Mouse (Mus musculus) MEL (cell line): ENCODE results near the gene Igfals. TPM values are rescaled to one million over a fixed set of nuclear protein-coding genes. Genes with fewer than 3 reads are reported as not detected.

Source experiments
- DNase-seq: peaks from one replicate; pipeline ENCODE4 v3.0.0; 2011; ENCODE audit warnings: low read depth, low spot score
- H3K27ac ChIP-seq: 2 replicates; pipeline ENCODE4 v1.5.1; 2012; ENCODE audit warnings: low read depth, mild to moderate bottlenecking, control low read depth, low read length, moderate library complexity; ENCODE audit not compliant: control insufficient read depth
- H3K27me3 ChIP-seq, 2 experiments: fragments of 150-350 bp in 1 of 2; sonication (generic) in 1 of 2; 2 replicates each; pipeline ENCODE4 v1.6.1; 2012; ENCODE audit warnings: low read length in 2 of 2, mild to moderate bottlenecking in 2 of 2, improper control_type of control experiment in 1 of 2, moderate library complexity in 1 of 2; ENCODE audit not compliant: insufficient read depth in 2 of 2, control insufficient read depth in 1 of 2
- H3K36me3 ChIP-seq, 2 experiments: 2 replicates each; pipeline ENCODE4 v1.6.1; 2012 to 2014; ENCODE audit warnings: low read length in 2 of 2, improper control_type of control experiment in 1 of 2, inconsistent platforms in 1 of 2, mild to moderate bottlenecking in 1 of 2; ENCODE audit not compliant: insufficient read depth in 2 of 2, control insufficient read depth in 1 of 2
- H3K4me1 ChIP-seq, 2 experiments: fragments of 150-350 bp in 1 of 2; sonication (generic) in 1 of 2; 2 replicates each; pipeline ENCODE4 v1.6.1; 2012; ENCODE audit warnings: low read length in 2 of 2, improper control_type of control experiment in 1 of 2, mild to moderate bottlenecking in 1 of 2; ENCODE audit not compliant: insufficient read depth in 2 of 2, control insufficient read depth in 1 of 2
- H3K4me3 ChIP-seq, 2 experiments: fragments of 150-350 bp in 1 of 2; sonication (generic) in 1 of 2; 2 replicates each; pipeline ENCODE4 v1.5.1; 2012; ENCODE audit warnings: low read depth in 2 of 2, low read length in 2 of 2, mild to moderate bottlenecking in 2 of 2, moderate library complexity in 2 of 2, control low read depth in 1 of 2, improper control_type of control experiment in 1 of 2; ENCODE audit not compliant: control insufficient read depth in 1 of 2, insufficient read depth in 1 of 2
- H3K79me2 ChIP-seq: 2 replicates; pipeline ENCODE4 v1.6.1; 2012; ENCODE audit warnings: mild to moderate bottlenecking, low read length, moderate library complexity; ENCODE audit not compliant: control insufficient read depth, poor library complexity, insufficient read depth
- H3K9ac ChIP-seq: 2 replicates; pipeline ENCODE4 v1.6.1; 2012; ENCODE audit warnings: low read depth, mild to moderate bottlenecking, control low read depth, low read length, moderate library complexity; ENCODE audit not compliant: control insufficient read depth, poor library complexity, severe bottlenecking
- H3K9me3 ChIP-seq: fragments of 150-350 bp; sonication (generic); replicated peaks from 2 replicates; pipeline ENCODE4 v1.6.1; 2012; ENCODE audit warnings: mild to moderate bottlenecking, low read length, improper control_type of control experiment, moderate library complexity; ENCODE audit not compliant: insufficient read depth
- CHD1 ChIP-seq: IDR thresholded peaks from 2 replicates; pipeline ENCODE4 v1.6.1; 2012; ENCODE audit warnings: low read depth, mild to moderate bottlenecking, inconsistent platforms, low read length, improper control_type of control experiment
- CHD2 ChIP-seq: IDR thresholded peaks from 2 replicates; pipeline ENCODE4 v1.6.1; 2011; ENCODE audit warnings: low read length, improper control_type of control experiment
- E2F4 ChIP-seq: IDR thresholded peaks from 2 replicates; pipeline ENCODE4 v1.6.1; 2011; ENCODE audit warnings: low read depth, low read length, improper control_type of control experiment, borderline replicate concordance
- EP300 ChIP-seq, 2 experiments: IDR thresholded peaks; 2 replicates each; pipeline ENCODE4 v1.6.1; 2011; ENCODE audit warnings: improper control_type of control experiment in 2 of 2, low read length in 2 of 2, low read depth in 1 of 2, mild to moderate bottlenecking in 1 of 2
- ETS1 ChIP-seq: IDR thresholded peaks from 2 replicates; pipeline ENCODE4 v1.6.1; 2012; ENCODE audit warnings: low read depth, mild to moderate bottlenecking, inconsistent platforms, low read length, improper control_type of control experiment, moderate library complexity
- GABPA ChIP-seq: IDR thresholded peaks from 2 replicates; pipeline ENCODE4 v1.6.1; 2012; ENCODE audit warnings: low read depth, mild to moderate bottlenecking, inconsistent platforms, low read length, improper control_type of control experiment, moderate library complexity
- JUND ChIP-seq: IDR thresholded peaks from 2 replicates; pipeline ENCODE4 v1.6.1; 2011; ENCODE audit warnings: low read depth, mild to moderate bottlenecking, improper control_type of control experiment, low read length
- MAFK ChIP-seq: IDR thresholded peaks from 2 replicates; pipeline ENCODE4 v1.6.1; 2011; ENCODE audit warnings: low read depth, mild to moderate bottlenecking, low read length, improper control_type of control experiment, borderline replicate concordance
- MXI1 ChIP-seq: IDR thresholded peaks from 2 replicates; pipeline ENCODE4 v1.6.1; 2011; ENCODE audit warnings: mild to moderate bottlenecking, low read depth, low read length, improper control_type of control experiment
- MYB ChIP-seq: IDR thresholded peaks from 2 replicates; pipeline ENCODE4 v1.6.1; 2011; ENCODE audit warnings: mild to moderate bottlenecking, low read depth, low read length, improper control_type of control experiment
- MYC ChIP-seq: IDR thresholded peaks from 2 replicates; pipeline ENCODE4 v1.6.1; 2011; ENCODE audit warnings: low read depth, mild to moderate bottlenecking, low read length, improper control_type of control experiment, moderate library complexity
- POLR2A ChIP-seq, 2 experiments: IDR thresholded peaks; 2 replicates each; pipeline ENCODE4 v1.6.1; 2011 to 2012; ENCODE audit warnings: low read length in 2 of 2, mild to moderate bottlenecking in 2 of 2, control low read depth in 1 of 2, improper control_type of control experiment in 1 of 2, low read depth in 1 of 2, moderate library complexity in 1 of 2; ENCODE audit not compliant: control insufficient read depth in 1 of 2, insufficient read depth in 1 of 2, poor library complexity in 1 of 2
- POLR2AphosphoS5 ChIP-seq: IDR thresholded peaks from 2 replicates; pipeline ENCODE4 v1.6.1; 2012; ENCODE audit warnings: low read depth, borderline replicate concordance, mild to moderate bottlenecking, inconsistent platforms, low read length, moderate library complexity, mixed read lengths
- RAD21 ChIP-seq: IDR thresholded peaks from 2 replicates; pipeline ENCODE4 v1.6.1; 2011; ENCODE audit warnings: mild to moderate bottlenecking, low read depth, low read length, improper control_type of control experiment
- RCOR1 ChIP-seq: IDR thresholded peaks from 2 replicates; pipeline ENCODE4 v1.6.1; 2012; ENCODE audit warnings: low read depth, mild to moderate bottlenecking, inconsistent platforms, low read length, improper control_type of control experiment
- SIN3A ChIP-seq: IDR thresholded peaks from 2 replicates; pipeline ENCODE4 v1.6.1; 2012; ENCODE audit warnings: low read length, improper control_type of control experiment, inconsistent platforms
- SMC3 ChIP-seq: IDR thresholded peaks from 2 replicates; pipeline ENCODE4 v1.6.1; 2011; ENCODE audit warnings: low read depth, low read length, improper control_type of control experiment
- TAL1 ChIP-seq: IDR thresholded peaks from 2 replicates; pipeline ENCODE4 v1.6.1; 2012; ENCODE audit warnings: mild to moderate bottlenecking, inconsistent platforms, low read length, moderate library complexity, mixed read lengths
- TBP ChIP-seq: IDR thresholded peaks from 2 replicates; pipeline ENCODE4 v1.8.0; 2011; ENCODE audit warnings: low read depth, low read length, improper control_type of control experiment
- UBTF ChIP-seq: IDR thresholded peaks from 2 replicates; pipeline ENCODE4 v1.6.1; 2012; ENCODE audit warnings: low read depth, mild to moderate bottlenecking, inconsistent platforms, low read length, improper control_type of control experiment, moderate library complexity, borderline replicate concordance; ENCODE audit not compliant: insufficient read depth
- ZC3H11A ChIP-seq: IDR thresholded peaks from 2 replicates; pipeline ENCODE4 v1.6.1; 2012; ENCODE audit warnings: low read depth, mild to moderate bottlenecking, inconsistent platforms, low read length, improper control_type of control experiment
- ZNF384 ChIP-seq: IDR thresholded peaks from 2 replicates; pipeline ENCODE4 v1.6.1; 2012; ENCODE audit warnings: low read depth, mild to moderate bottlenecking, inconsistent platforms, low read length, improper control_type of control experiment
- polyA plus RNA-seq, 2 experiments: library from polyadenylated mRNA; stranded (reverse) in 1 of 2; unstranded in 1 of 2; fragments of >175 nt in 1 of 2; fragments of >200 nt in 1 of 2; gene quantifications; 2 replicates each; pipeline versions ENCODE4 v1.2.1 to v1.2.4; 2012; ENCODE audit warnings: low replicate concordance in 2 of 2, low read depth in 1 of 2; ENCODE audit not compliant: insufficient read length in 2 of 2, insufficient read depth in 1 of 2, missing spikeins in 1 of 2
- total RNA-seq: library from RNA; depleted of rRNA; stranded (reverse); fragments of 300-350 nt; gene quantifications from 2 replicates; pipeline ENCODE4 v1.2.3, GENCODE M21; 2012

Gene Igfals
- total and polyA plus RNA-seq, 3 experiments, result 0.04 TPM; not detected in 2

DNA sequence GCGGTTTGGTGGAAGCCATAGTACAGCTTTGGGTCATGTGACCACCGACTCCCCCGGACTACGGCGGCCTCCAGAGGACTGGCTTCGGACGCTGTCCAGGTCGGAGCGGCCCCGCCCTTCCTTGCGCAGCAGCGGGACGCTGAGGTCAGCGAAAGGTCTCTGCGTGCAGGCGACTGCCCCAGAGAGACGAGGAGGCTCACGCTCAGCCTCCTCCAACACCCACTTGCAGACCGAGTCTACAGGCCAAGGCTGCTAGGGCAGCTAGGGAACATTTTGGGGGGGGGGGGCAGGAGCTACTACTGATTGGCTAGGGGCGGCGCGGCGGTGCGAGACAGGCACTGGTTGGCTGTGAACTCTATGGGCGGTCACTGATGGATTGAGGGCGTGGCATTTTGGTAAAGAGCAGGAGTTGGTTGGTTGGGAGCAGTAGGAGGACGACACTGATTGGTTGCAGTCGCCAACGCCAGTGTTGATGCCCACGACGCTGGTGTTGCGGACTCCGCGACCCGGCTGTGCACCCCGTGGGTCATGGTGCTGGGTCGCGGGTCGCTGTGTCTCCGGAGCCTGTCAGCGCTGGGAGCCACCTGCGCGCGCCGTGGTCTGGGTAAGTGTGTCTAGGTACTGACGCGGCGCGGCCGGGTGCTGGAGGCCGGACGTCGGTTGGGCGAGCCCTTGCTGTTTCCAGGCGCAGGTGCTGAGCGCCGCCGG lies 15.6 kb upstream of the Igfals start, which contains the start of gene Fahd1 (continued):
- no peak for TF ChIP-seq CHD1
- peak; percentile 81 to 91 for TF ChIP-seq POLR2A (IDR thresholded peaks at IDR 0.05; ENCODE audit: control insufficient read depth in 1 of 2, insufficient read depth in 1 of 2, low read depth in 1 of 2, low read length in 2 of 2, poor library complexity in 1 of 2)
- no peak for TF ChIP-seq GABPA
- peak; percentile 67; the same call in 1 of the 2 replicates for TF ChIP-seq UBTF
- TF ChIP-seq POLR2AphosphoS5, result no peak
- no peak for TF ChIP-seq RCOR1
- no peak for TF ChIP-seq SMC3
- TF ChIP-seq ZNF384, result no peak
- 0 out of 2 replicates have a peak, but pooled peaks have one; percentile 4 for TF ChIP-seq MYC

DNA sequence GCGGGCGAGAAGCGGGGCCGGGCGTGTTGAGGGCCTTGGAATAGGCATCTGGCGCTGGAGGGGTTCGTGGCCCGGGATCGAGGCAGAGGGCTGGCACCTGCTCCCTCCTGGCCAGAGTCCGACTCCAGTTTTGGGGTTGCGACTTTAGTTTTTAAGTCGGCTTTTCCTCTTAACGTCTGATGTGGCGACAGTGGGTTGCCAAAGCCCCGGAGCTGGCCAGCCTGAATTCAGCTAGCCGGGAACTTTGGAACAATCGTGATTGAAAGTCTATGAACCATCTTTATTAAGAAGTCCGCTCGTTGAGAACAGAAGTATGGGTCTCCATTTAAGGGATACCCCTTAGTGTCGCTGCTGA lies 15.0 kb upstream of the Igfals start:
- H3K9me3 ChIP-seq, result no peaks in the 10 kb centered on the region
- H3K36me3 ChIP-seq, result peaks cover 0 to 13% of the 10 kb centered on the region in 2 experiments; a peak in 2 of 4 replicates
- no peaks in the 10 kb centered on the region for H3K27me3 ChIP-seq
- H3K4me1 ChIP-seq, result peaks cover 0 to 15% of the 10 kb centered on the region in 2 experiments; a peak in 2 of 4 replicates
- no peak overlapping the region for H3K27ac ChIP-seq
- peaks cover 3% of the 10 kb centered on the region; the same call in 1 of the 2 replicates for H3K79me2 ChIP-seq
- H3K9ac ChIP-seq, result peak overlapping the region; percentile 78
- TF ChIP-seq ZC3H11A (no peak), TAL1 (no peak), E2F4 (no peak), CHD1 (no peak), CHD2 (no peak), RAD21 (no peak)
- no peak for DNase-seq
- H3K4me3 ChIP-seq, result peak overlapping the region; percentile 84 to 88

DNA sequence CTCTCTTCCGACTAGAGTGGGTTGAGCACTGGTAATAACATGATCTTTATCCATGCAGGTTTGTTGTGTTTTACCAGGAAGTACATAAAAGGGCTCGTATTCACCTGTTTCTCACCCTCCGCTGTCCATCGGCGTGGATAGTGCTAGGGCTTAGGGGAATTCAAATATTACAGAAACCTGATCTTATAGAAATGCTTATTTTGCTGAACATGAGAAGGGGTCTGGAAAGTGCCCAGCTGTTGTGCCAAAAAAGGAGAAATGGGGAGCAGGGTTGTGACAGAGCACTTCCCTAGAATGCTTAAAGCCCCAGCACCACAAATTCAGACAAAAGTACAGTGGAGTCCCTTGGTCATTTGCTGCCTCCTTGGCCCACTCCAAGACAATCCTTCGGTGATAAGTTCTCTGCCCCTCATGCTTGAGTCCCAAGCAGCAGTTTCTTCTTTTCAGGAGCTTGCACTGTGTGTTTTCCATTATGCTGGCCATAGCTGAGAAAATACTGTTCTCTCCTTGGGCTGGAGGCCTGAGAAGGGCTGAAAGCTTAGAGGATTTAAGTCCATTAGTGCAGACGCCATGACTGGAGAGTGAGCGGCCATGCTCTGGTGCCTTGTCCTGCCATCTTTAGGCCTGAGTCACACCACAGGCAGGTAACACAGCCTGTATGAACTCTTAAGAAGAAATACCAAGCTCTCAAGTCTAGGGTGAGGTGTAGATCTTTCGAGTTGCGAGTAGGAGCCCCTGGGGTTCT lies 14.2 kb upstream of the Igfals start:
- peak overlapping the region; percentile 78 for H3K9ac ChIP-seq
- H3K36me3 ChIP-seq, result peaks cover 0 to 13% of the 10 kb centered on the region in 2 experiments; a peak in 2 of 4 replicates
- no peaks in the 10 kb centered on the region for H3K27me3 ChIP-seq
- no peaks in the 10 kb centered on the region for H3K9me3 ChIP-seq
- peaks cover 3% of the 10 kb centered on the region; the same call in 1 of the 2 replicates for H3K79me2 ChIP-seq
- DNase-seq, result peak; percentile 34
- peak overlapping the region; percentile 84 to 88 for H3K4me3 ChIP-seq
- H3K27ac ChIP-seq, result no peak overlapping the region
- TF ChIP-seq ETS1, result no peak
- no peak for TF ChIP-seq MXI1
- TF ChIP-seq JUND, result no peak
- no peak; the same call in 1 of the 2 replicates for TF ChIP-seq SIN3A
- TF ChIP-seq SMC3, result no peak
- TF ChIP-seq EP300 (IDR thresholded peaks at IDR 0.05; ENCODE audit: low read depth in 1 of 2, low read length in 2 of 2), result no peak
- TF ChIP-seq RAD21, result no peak
- TF ChIP-seq UBTF, result no peak
- TF ChIP-seq ZNF384, result no peak
- no peak for TF ChIP-seq TBP
- no peak for TF ChIP-seq MYB
- no peak for TF ChIP-seq MAFK
- peaks cover 0 to 15% of the 10 kb centered on the region in 2 experiments; a peak in 2 of 4 replicates for H3K4me1 ChIP-seq
